Mouse (Mus musculus) lung, embryonic 14.5 days (tissue): ENCODE data around the gene En2. TPM values are rescaled to one million over a fixed set of nuclear protein-coding genes. Genes with fewer than 3 reads are reported as not detected.

Source experiments
- ATAC-seq: fragments of 200-750 bp; cut with Nextera tagmentation; 2 replicates; pipeline ENCODE4 v1.8.0; 2017; ENCODE audit warnings: mild to moderate bottlenecking, moderate TSS enrichment, moderate library complexity; ENCODE audit not compliant: insufficient read depth
- DNase-seq: peaks from one replicate; pipeline ENCODE4 v3.0.0-alpha.2; 2015
- H3K27ac ChIP-seq: fragments of 300-500 bp; sonication (generic); 2 replicates; pipeline ENCODE4 v1.5.1; 2014; ENCODE audit warnings: low read depth, mild to moderate bottlenecking, moderate library complexity
- H3K27me3 ChIP-seq: fragments of 300-500 bp; sonication (generic); 2 replicates; pipeline ENCODE4 v1.6.1; 2014; ENCODE audit warnings: low read length, control low read depth; ENCODE audit not compliant: insufficient read depth
- H3K36me3 ChIP-seq: fragments of 300-500 bp; sonication (generic); 2 replicates; pipeline ENCODE4 v1.6.1; 2014; ENCODE audit warnings: control low read depth; ENCODE audit not compliant: insufficient read depth
- H3K4me1 ChIP-seq: fragments of 300-500 bp; sonication (generic); 2 replicates; pipeline ENCODE4 v1.6.1; 2014; ENCODE audit warnings: antibody characterized with exemption, control low read depth; ENCODE audit not compliant: insufficient read depth
- H3K4me2 ChIP-seq: fragments of 300-500 bp; sonication (generic); 2 replicates; pipeline ENCODE4 v1.6.1; 2014; ENCODE audit warnings: mild to moderate bottlenecking
- H3K4me3 ChIP-seq: fragments of 300-500 bp; sonication (generic); 2 replicates; pipeline ENCODE4 v1.5.1; 2014; ENCODE audit warnings: low read depth, low read length
- H3K9ac ChIP-seq: fragments of 300-500 bp; sonication (generic); 2 replicates; pipeline ENCODE4 v1.6.1; 2014
- H3K9me3 ChIP-seq: fragments of 300-500 bp; sonication (generic); 2 replicates; pipeline ENCODE4 v1.6.1; 2016; ENCODE audit warnings: low read depth, low read length, control low read depth
- CTCF ChIP-seq: IDR thresholded peaks from 2 replicates; pipeline ENCODE4 v1.5.1; 2016; ENCODE audit warnings: antibody characterized with exemption, low read depth
- WGBS: fragments of 180-500 bp; shearing (Covaris S2); extraction: QIAGEN DNeasy Blood & Tissue Kit; methylation state at CpG from one replicate; pipeline ENCODE4 v1.1.7; 2014; 5-methylcytosine and 5-hydroxymethylcytosine counted together
- polyA plus RNA-seq: library from polyadenylated mRNA; unstranded; fragments of >200 nt; fragmentation: Nextera tagmentation; extraction: Ambion mirVana; gene quantifications from 2 replicates; pipeline ENCODE4 v1.2.1, GENCODE M21; 2014

En2 gene
- polyA plus RNA-seq, 1 experiment from 2014 or later: not detected

DNA sequence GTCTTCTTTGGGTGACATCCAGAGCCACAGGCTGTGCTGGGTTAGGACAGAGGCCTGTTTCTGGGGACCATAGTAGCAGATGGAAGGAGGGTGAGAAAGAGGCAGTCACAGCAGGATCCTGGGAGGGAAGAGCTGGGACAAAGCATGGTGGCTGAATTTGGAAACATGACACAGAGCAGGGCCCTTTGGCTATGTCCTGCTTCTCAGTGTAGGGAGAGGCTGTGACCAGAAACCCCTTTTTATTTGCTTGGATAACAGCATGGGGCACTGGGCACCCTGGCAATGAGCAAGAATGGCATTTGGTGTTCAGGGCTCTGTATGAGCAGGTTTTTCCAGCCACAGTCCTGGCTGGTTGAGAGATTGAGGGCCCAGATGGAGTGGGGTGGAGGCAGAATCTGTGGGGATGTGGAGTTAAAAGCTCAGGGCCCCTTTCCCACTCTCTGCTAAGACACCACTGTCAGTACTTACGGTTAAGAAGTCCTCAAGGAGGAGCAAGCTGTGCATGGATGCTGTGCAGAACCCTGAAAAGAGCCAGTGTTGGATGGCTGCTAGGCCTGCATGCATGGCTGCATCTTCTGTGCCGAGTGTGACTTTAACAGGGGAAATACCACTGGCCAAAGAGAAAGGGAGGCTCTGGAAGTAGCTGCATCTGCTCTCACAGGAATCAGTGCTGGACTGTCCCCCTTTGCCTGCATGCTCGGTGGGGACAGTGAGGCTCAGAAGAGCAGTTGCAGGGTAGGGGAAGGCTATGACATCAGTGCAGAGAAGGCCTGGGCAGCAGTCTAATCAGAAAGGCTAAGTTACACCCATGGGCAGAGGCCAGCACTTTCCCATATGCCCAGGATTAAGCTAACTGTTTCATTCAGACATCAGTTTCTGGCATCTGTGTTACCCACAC is 26.0 kb downstream of the En2 start:
- ATAC-seq (no peak), DNase-seq (no peak)
- H3K9ac ChIP-seq: no peak overlapping the region
- no peak overlapping the region for H3K4me3 ChIP-seq
- H3K4me2 ChIP-seq: no peak overlapping the region
- H3K27ac ChIP-seq: no peak overlapping the region
- no peaks in the 10 kb centered on the region for H3K4me1 ChIP-seq
- H3K9me3 ChIP-seq: no peaks in the 10 kb centered on the region
- H3K27me3 ChIP-seq: 0 out of 2 replicates have a peak, but pooled peaks cover 4% of the 10 kb centered on the region
- 57% methylated on average over 3 of the region's 3 CpGs for WGBS
- TF ChIP-seq CTCF: no peak
- no peaks in the 10 kb centered on the region for H3K36me3 ChIP-seq

DNA sequence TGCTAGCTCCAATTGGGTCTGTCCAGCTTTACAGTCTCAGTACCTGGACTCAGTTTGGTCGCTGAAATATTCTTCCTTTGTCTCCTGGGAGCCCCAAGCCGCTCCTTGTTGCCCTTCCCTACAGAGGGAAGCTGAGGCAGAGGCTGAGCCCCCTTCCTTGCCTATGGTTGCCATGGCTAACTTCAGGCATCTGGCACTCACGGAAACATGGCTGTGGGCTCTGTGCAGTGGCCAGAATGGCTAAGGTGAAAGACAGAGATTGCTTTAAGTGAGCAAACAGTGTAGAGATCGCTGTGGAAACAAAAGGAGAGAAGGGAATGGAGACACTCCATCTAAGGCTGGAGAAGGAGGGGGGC is 26.6 kb downstream of the En2 start:
- TF ChIP-seq CTCF: no peak
- no peak for DNase-seq
- Histone ChIP-seq H3K27me3 (0 out of 2 replicates have a peak, but pooled peaks cover 4% of the 10 kb centered on the region), H3K4me2 (no peak overlapping the region), H3K27ac (no peak overlapping the region), H3K4me1 (no peaks in the 10 kb centered on the region), H3K9me3 (no peaks in the 10 kb centered on the region), H3K36me3 (no peaks in the 10 kb centered on the region), H3K9ac (no peak overlapping the region), H3K4me3 (no peak overlapping the region)
- 53% methylated on average over 4 of the region's 4 CpGs for WGBS
- ATAC-seq: no peak

DNA sequence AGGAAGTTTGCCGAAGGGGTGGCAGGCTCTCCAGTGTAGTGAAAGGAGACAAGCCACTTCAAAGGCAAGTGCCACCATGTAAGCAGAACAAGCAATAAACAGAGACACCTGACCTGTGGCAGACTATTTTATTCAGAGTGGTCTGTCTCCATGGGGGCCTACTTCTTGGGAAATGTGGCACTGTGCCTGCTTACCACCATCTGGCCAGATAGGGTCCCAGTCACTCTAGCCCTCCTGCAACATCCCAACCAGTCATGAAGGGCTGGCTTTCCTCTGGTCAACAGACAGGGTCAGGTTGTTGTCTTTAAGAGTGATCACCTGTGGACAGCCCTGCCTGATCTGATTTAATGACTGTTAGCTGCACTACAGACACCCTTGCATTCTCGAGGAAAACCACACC is 30.0 kb downstream of the En2 start:
- no peaks in the 10 kb centered on the region for H3K36me3 ChIP-seq
- DNase-seq: no peak
- no peak overlapping the region for H3K9ac ChIP-seq
- no peak overlapping the region for H3K4me3 ChIP-seq
- TF ChIP-seq CTCF: no peak
- ATAC-seq: no peak
- no peaks in the 10 kb centered on the region for H3K4me1 ChIP-seq
- H3K27ac ChIP-seq: no peak overlapping the region
- WGBS: 33% methylated on average over 2 of the region's 2 CpGs
- H3K27me3 ChIP-seq: 0 out of 2 replicates have a peak, but pooled peaks cover 4% of the 10 kb centered on the region
- no peak overlapping the region for H3K4me2 ChIP-seq
- no peaks in the 10 kb centered on the region for H3K9me3 ChIP-seq

DNA sequence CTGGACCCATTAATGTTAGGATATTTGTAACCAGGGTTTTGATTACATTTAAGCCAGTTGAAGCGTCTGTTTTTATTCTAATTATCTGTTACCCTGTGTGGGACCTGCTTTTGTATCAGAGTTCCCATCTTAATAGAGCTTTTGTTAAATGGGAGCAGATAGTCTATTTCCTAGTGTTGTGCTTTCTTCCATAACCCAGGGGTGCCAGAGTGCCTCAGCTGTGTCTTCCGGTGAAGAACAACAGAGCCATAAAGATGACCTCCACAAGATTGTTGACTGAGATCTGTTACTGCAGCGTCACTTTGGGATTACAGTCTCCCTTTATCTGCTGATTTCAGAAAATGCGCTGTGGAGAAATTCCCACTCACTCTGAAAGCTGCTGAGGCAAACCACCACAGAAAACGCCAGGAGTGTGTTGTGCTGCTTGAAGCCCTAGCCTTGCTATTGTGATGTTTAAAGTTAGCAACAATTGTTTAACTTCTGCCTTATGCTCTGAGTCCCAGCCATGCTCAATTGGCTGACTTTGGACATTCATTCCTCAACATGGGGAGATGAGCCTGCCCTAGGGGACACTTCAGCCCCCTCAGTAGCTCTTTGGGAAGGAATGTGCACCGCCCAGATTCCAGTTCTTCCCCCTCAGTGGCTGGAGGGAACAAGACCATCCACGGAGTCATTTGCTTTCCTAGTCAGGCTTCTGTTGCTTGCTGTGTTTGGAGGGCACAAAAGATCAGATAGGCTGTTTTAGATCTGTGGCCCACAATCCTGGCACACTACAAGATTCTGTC is 33.8 kb downstream of the En2 start:
- Histone ChIP-seq H3K9me3 (no peaks in the 10 kb centered on the region), H3K4me1 (no peaks in the 10 kb centered on the region), H3K36me3 (no peaks in the 10 kb centered on the region), H3K4me3 (no peak overlapping the region), H3K9ac (no peak overlapping the region), H3K27me3 (peaks cover 15% of the 10 kb centered on the region), H3K4me2 (no peak overlapping the region), H3K27ac (no peak overlapping the region)
- no peak for TF ChIP-seq CTCF
- ATAC-seq (no peak), DNase-seq (no peak)
- 37% methylated on average over 7 of the region's 7 CpGs for WGBS

DNA sequence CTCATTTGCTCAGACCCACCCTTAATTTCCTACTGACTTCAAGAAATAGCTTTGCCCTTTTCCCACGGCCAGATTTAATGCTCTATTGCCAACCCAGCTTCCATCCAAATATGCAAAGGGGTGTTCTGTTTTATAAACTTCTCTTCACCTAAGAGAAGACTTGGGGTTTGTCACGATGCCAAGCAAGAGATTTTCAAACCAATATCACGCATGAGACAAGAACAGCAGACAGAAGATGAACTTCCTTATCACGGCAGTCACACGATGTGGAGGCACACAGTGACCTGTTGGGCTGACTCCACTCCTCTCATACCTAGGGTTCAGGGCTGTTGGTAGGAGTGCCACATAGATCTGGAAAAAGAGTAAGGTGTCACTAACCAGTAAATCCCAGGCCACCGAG is 37.6 kb downstream of the En2 start:
- no peaks in the 10 kb centered on the region for H3K4me1 ChIP-seq
- WGBS: 62% methylated on average over 6 of the region's 6 CpGs
- H3K4me2 ChIP-seq: no peak overlapping the region
- ATAC-seq (no peak), DNase-seq (no peak)
- TF ChIP-seq CTCF: no peak
- no peaks in the 10 kb centered on the region for H3K9me3 ChIP-seq
- peaks cover 48% of the 10 kb centered on the region for H3K27me3 ChIP-seq
- H3K36me3 ChIP-seq: no peaks in the 10 kb centered on the region
- H3K9ac ChIP-seq: no peak overlapping the region
- no peak overlapping the region for H3K27ac ChIP-seq
- H3K4me3 ChIP-seq: no peak overlapping the region

DNA sequence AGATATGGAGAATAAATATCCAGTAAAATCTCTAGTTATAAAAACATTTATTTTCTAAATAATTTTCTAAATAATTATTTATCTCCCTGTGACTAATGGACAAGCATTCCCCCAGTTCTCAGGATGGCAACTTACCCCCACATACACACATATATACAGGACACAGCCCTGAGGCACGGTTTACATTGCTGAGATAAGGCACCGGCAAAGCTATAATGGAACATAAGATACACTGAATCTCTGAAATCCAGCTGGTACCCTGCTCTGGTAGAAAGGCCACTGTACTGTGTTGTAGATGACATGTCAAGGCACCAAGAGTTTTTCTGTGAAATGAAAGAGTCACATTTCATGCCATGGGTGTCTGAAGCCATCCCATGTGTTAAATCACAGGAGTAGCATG is 39.2 kb downstream of the En2 start:
- DNase-seq: no peak
- no peak overlapping the region for H3K4me2 ChIP-seq
- no peak overlapping the region for H3K4me3 ChIP-seq
- peaks cover 64% of the 10 kb centered on the region for H3K27me3 ChIP-seq
- no peaks in the 10 kb centered on the region for H3K36me3 ChIP-seq
- ATAC-seq: no peak
- 57% methylated on average over 2 of the region's 2 CpGs for WGBS
- no peaks in the 10 kb centered on the region for H3K4me1 ChIP-seq
- H3K9ac ChIP-seq: no peak overlapping the region
- no peak for TF ChIP-seq CTCF
- H3K27ac ChIP-seq: no peak overlapping the region
- no peaks in the 10 kb centered on the region for H3K9me3 ChIP-seq

DNA sequence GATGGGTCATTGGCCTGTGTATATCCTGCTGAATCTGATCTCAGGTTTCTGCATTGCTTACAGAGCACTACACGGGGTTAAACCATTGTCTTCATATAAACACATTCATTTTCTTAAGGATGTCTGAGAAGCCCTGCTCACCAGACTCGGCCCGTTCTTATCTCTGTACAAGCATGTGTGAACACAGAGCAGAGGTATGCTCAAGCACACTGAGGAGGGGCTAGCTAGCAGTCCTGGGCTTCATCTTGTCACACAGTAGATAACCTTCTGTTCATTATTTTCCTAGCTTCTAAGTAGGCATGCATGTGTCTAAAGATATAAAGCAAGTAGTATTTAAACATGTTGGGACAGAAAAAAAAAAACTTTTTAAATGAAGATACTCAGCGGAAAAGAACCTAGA is 41.0 kb downstream of the En2 start:
- no peaks in the 10 kb centered on the region for H3K9me3 ChIP-seq
- no peak overlapping the region for H3K4me3 ChIP-seq
- TF ChIP-seq CTCF: no peak
- DNase-seq (no peak), ATAC-seq (no peak)
- WGBS: 25% methylated on average over 4 of the region's 4 CpGs
- no peaks in the 10 kb centered on the region for H3K36me3 ChIP-seq
- H3K4me2 ChIP-seq: no peak overlapping the region
- no peak overlapping the region for H3K9ac ChIP-seq
- H3K27me3 ChIP-seq: peaks cover 77% of the 10 kb centered on the region
- H3K27ac ChIP-seq: no peak overlapping the region
- H3K4me1 ChIP-seq: no peaks in the 10 kb centered on the region
